Mouse (Mus musculus): Measurements from ENCODE around the gene Slc35f5.
"Not testable (repeated sequence)": the region's sequence is repeated elsewhere in the genome, so short reads cannot be mapped to it uniquely, and the experiment has no call there.

Gene Slc35f5

GRCm38 (mm10) chr1:125560259-125561192 lies at the start of gene Slc35f5:
TSS of gene Slc35f5 (plus strand) at chr1:125560595.
- DNase-seq = peak; percentile 97

- no peak for DNase-seq
These were observed 45.7 kb upstream of the Slc35f5 start for GRCm38 (mm10) chr1:125514706-125515105.

- no peak for DNase-seq
These were observed 43.3 kb upstream of the Slc35f5 start for GRCm38 (mm10) chr1:125516910-125517659.

- DNase-seq = no peak
These were observed 41.2 kb upstream of the Slc35f5 start for GRCm38 (mm10) chr1:125519107-125519611.

GRCm38 (mm10) chr1:125525965-125526665 lies 34.3 kb upstream of the Slc35f5 start:
- no peak for DNase-seq

GRCm38 (mm10) chr1:125526666-125527004 lies 33.8 kb upstream of the Slc35f5 start:
- no peak for DNase-seq

GRCm38 (mm10) chr1:125527364-125527763 lies 33.0 kb upstream of the Slc35f5 start:
- DNase-seq = no peak

GRCm38 (mm10) chr1:125533180-125533912 lies 27.0 kb upstream of the Slc35f5 start:
- not testable (repeated sequence) for DNase-seq

GRCm38 (mm10) chr1:125537131-125537530 lies 23.3 kb upstream of the Slc35f5 start:
- no peak for DNase-seq

- DNase-seq = no peak
These were observed 22.6 kb upstream of the Slc35f5 start for GRCm38 (mm10) chr1:125537776-125538175.

- DNase-seq = no peak
These were observed 21.1 kb upstream of the Slc35f5 start for GRCm38 (mm10) chr1:125539312-125539711.

GRCm38 (mm10) chr1:125542008-125542999 lies 18.1 kb upstream of the Slc35f5 start:
- DNase-seq = no peak

GRCm38 (mm10) chr1:125549872-125550271 lies 10.5 kb upstream of the Slc35f5 start:
- no peak for DNase-seq

- no peak for DNase-seq
These were observed 10.0 kb upstream of the Slc35f5 start for GRCm38 (mm10) chr1:125550359-125550758.

- no peak for DNase-seq
These were observed 8.8 kb upstream of the Slc35f5 start for GRCm38 (mm10) chr1:125551564-125551963.

GRCm38 (mm10) chr1:125559261-125559660 lies 1.1 kb upstream of the Slc35f5 start:
- DNase-seq = peak; percentile 3

- peak; percentile 1 for DNase-seq
These were observed 674 bp upstream of the Slc35f5 start for GRCm38 (mm10) chr1:125559721-125560120.

GRCm38 (mm10) chr1:125561206-125561605 lies 811 bp downstream of the Slc35f5 start:
- DNase-seq = peak; percentile 70

GRCm38 (mm10) chr1:125561841-125562240 lies 1.4 kb downstream of the Slc35f5 start:
- DNase-seq = peak; percentile 1

- no peak for DNase-seq
These were observed 7.7 kb downstream of the Slc35f5 start for GRCm38 (mm10) chr1:125568126-125568525.

GRCm38 (mm10) chr1:125574219-125574618 lies 13.8 kb downstream of the Slc35f5 start:
- DNase-seq = peak; percentile 8

All from embryo, embryonic 11 days (tissue).